Mouse (Mus musculus) small intestine, adult 2 months (tissue): ENCODE data around the gene Zmat3.

Experiments used
- CTCF ChIP-seq: fragments of 200-500 bp; IDR thresholded peaks from 2 replicates; pipeline ENCODE4 v1.5.1; 2012; ENCODE audit warnings: low read depth, mild to moderate bottlenecking, control low read depth, inconsistent platforms, low read length, moderate library complexity, mixed read lengths; ENCODE audit not compliant: insufficient replicate concordance, insufficient read length; ENCODE audit errors: extremely low read depth
- POLR2A ChIP-seq: fragments of 200-500 bp; IDR thresholded peaks from 2 replicates; pipeline ENCODE4 v1.6.1; 2012; ENCODE audit warnings: low read depth, mild to moderate bottlenecking, control low read depth, inconsistent platforms, low read length, moderate library complexity

DNA sequence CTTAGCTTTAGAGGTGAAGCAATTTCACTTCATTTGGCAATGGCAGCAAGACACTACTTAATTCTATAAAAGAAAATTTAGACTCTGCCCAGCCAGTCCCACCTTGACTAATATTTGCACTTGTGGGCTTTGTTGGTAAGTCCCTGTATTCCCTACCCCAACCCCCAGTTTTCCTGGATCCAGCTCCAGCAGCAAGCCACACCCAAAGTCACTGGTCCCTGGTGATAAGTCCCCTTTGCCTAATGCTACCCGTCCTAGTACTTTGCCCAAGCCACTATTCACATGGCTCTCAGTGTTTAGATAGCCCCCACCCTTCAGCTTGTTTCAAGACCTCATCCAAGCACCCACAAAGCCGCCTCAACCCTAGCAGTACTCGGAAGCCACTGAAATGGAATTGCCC lies 15.7 kb upstream of the Zmat3 start:
- TF ChIP-seq CTCF = no peak
- no peak for TF ChIP-seq POLR2A
